Comparison of ENCODE assay signal across 30 mouse cellular contexts in genomic region chr6:50316795-50317505, GRCm38 (mm10). TPM values are rescaled to one million over a fixed set of nuclear protein-coding genes. Genes with fewer than 3 reads are reported as not detected.
DNase-seq lines count a peak whose midpoint lies in the region; ATAC-seq and TF ChIP-seq lines count a peak whose summit lies in the region.
"Had no signal": no experiment of that assay in that cellular context is flagged by ENCODE, and none has a peak within 500 bp of the region (broad histone marks: within the 10 kb centered on the region; RNA-seq: fewer than 3 reads in every experiment).

No protein-coding gene starts in this region.

- no peak overlapping the region for H3K9ac ChIP-seq in forebrain, embryonic 12.5 days
- H3K9ac ChIP-seq: embryonic facial prominence, embryonic 15.5 days; heart, embryonic 12.5 days; hindbrain, embryonic 14.5 days; liver, embryonic 13.5 days; midbrain, embryonic 15.5 days; neural tube, embryonic 12.5 days; stomach, embryonic 15.5 days had no signal

- H3K27ac ChIP-seq in left cerebral cortex, adult 2 months = peak overlapping the region; percentile 84
- H3K27ac ChIP-seq in small intestine, adult 2 months (ENCODE audit: insufficient read depth, low read depth, low read length) = peak overlapping the region; percentile 26; the same call in 1 of the 2 replicates
- H3K27ac ChIP-seq in layer of hippocampus, adult 2 months = no peak overlapping the region
- no peak overlapping the region for H3K27ac ChIP-seq in forebrain, embryonic 12.5 days
- H3K27ac ChIP-seq: embryonic facial prominence, embryonic 10.5 days; embryonic facial prominence, embryonic 15.5 days; hindbrain, embryonic 14.5 days; liver, embryonic 13.5 days; midbrain, embryonic 15.5 days; neural tube, embryonic 12.5 days; stomach, embryonic 15.5 days had no signal

- no peaks in the 10 kb centered on the region for H3K27me3 ChIP-seq in small intestine, adult 2 months (ENCODE audit: control insufficient read depth, insufficient read depth, low read length)
- no peaks in the 10 kb centered on the region for H3K27me3 ChIP-seq in forebrain, embryonic 12.5 days
- H3K27me3 ChIP-seq: embryonic facial prominence, embryonic 15.5 days; heart, embryonic 12.5 days; liver, embryonic 13.5 days; midbrain, embryonic 15.5 days; neural tube, embryonic 12.5 days; stomach, embryonic 15.5 days had no signal

- no peak; the same call in 1 of the 2 replicates for TF ChIP-seq CTCF in left cerebral cortex, adult 2 months (IDR thresholded peaks at IDR 0.05)
- no peak for TF ChIP-seq CTCF in small intestine, adult 2 months (IDR thresholded peaks at IDR 0.05; ENCODE audit: extremely low read depth, insufficient read length, insufficient replicate concordance, low read depth, low read length)
- no peak for TF ChIP-seq CTCF in layer of hippocampus, adult 2 months (conservative IDR thresholded peaks at IDR 0.05)

- H3K36me3 ChIP-seq in small intestine, adult 2 months (ENCODE audit: control insufficient read depth, insufficient read depth, low read length) = peaks cover 14% of the 10 kb centered on the region
- no peaks in the 10 kb centered on the region for H3K36me3 ChIP-seq in forebrain, embryonic 12.5 days (replicated peaks)
- H3K36me3 ChIP-seq: liver, embryonic 13.5 days; midbrain, embryonic 15.5 days; neural tube, embryonic 12.5 days; stomach, embryonic 15.5 days had no signal

- H3K4me2 ChIP-seq in forebrain, embryonic 12.5 days = no peak overlapping the region
- H3K4me2 ChIP-seq: embryonic facial prominence, embryonic 15.5 days; heart, embryonic 12.5 days; hindbrain, embryonic 14.5 days; liver, embryonic 13.5 days; midbrain, embryonic 15.5 days; neural tube, embryonic 12.5 days; stomach, embryonic 15.5 days had no signal

- H3K4me3 ChIP-seq in left cerebral cortex, adult 2 months = no peak overlapping the region
- H3K4me3 ChIP-seq in small intestine, adult 2 months (ENCODE audit: low read depth, low read length) = no peak overlapping the region
- no peak overlapping the region for H3K4me3 ChIP-seq in layer of hippocampus, adult 2 months
- H3K4me3 ChIP-seq in forebrain, embryonic 12.5 days (replicated peaks) = no peak overlapping the region
- H3K4me3 ChIP-seq: embryonic facial prominence, embryonic 10.5 days; embryonic facial prominence, embryonic 15.5 days; heart, embryonic 12.5 days; liver, embryonic 13.5 days; midbrain, embryonic 15.5 days; neural tube, embryonic 12.5 days; stomach, embryonic 15.5 days had no signal

- no peak for DNase-seq in left cerebral cortex, adult 2 months (ENCODE audit: extremely low spot score in 1 of 2, low spot score in 2 of 2)
- DNase-seq in left cerebral cortex, adult 18-20 months (ENCODE audit: low spot score in 2 of 2) = no peak
- DNase-seq in induced T-regulatory cell, adult 2 months (ENCODE audit: low read depth) = peak; percentile 47
- DNase-seq in layer of hippocampus, adult 2 months (ENCODE audit: low spot score in 2 of 2) = no peak
- DNase-seq in kidney, postnatal 4 days = no peak
- DNase-seq: adrenal gland, postnatal 36 days; B cell, adult 2 months; cerebellum, adult 8-10 months; cerebellum, postnatal 25 days; gastrocnemius, postnatal 25 days; heart, adult 18-20 months; kidney, adult 8-10 months; kidney, postnatal 10 days; left cerebral cortex, postnatal 4 days; liver, embryonic 13.5 days; lung, adult 18-20 months; lung, postnatal 14 days; thymus, postnatal 14 days had no signal

- intact Hi-C loops in left cerebral cortex, adult 2 months (cut with DNase I) = loop anchor here (5.0 kb wide), 1 partner anchor 95 kb away; no protein-coding TSS in a partner anchor

- H3K4me1 ChIP-seq in small intestine, adult 2 months (ENCODE audit: control insufficient read depth, insufficient read depth, insufficient read length, low read length) = peaks cover 8% of the 10 kb centered on the region
- H3K4me1 ChIP-seq in forebrain, embryonic 12.5 days = peaks cover 11% of the 10 kb centered on the region
- H3K4me1 ChIP-seq: embryonic facial prominence, embryonic 10.5 days; liver, embryonic 13.5 days; neural tube, embryonic 12.5 days; stomach, embryonic 15.5 days had no signal

- 86% methylated on average over 7 of the region's 7 CpGs for WGBS in small intestine, adult 2 months
- 89% methylated on average over 7 of the region's 7 CpGs for WGBS in forebrain, embryonic 12.5 days

- no peaks in the 10 kb centered on the region for H3K9me3 ChIP-seq in forebrain, embryonic 12.5 days
- H3K9me3 ChIP-seq: embryonic facial prominence, embryonic 10.5 days; embryonic facial prominence, embryonic 15.5 days; heart, embryonic 12.5 days; liver, embryonic 13.5 days; midbrain, embryonic 15.5 days; neural tube, embryonic 12.5 days; stomach, embryonic 15.5 days had no signal

- no peak for TF ChIP-seq POLR2A in small intestine, adult 2 months (IDR thresholded peaks at IDR 0.05; ENCODE audit: low read depth, low read length)

- ATAC-seq in CD4-positive, CD25-positive, alpha-beta regulatory T cell, adult 4 months = peak; percentile 48
- ATAC-seq in forebrain, embryonic 12.5 days (ENCODE audit: low FRiP score) = no peak
- ATAC-seq: forebrain, embryonic 14.5 days; inflammation-experienced regulatory T-cells, adult 6 months; midbrain, embryonic 15.5 days had no signal

RNA-seq across cellular contexts. Expression of gene Gsdme, which starts 53.3 kb away (rescaled TPM):
- 10 to 100 TPM; 11.8 to 12.1 TPM for total RNA-seq in left cerebral cortex, adult 2 months (2021)
- total RNA-seq in left cerebral cortex, adult 18-20 months (2021) = 10 to 100 TPM; 12.3 to 12.4 TPM
- 10 to 100 TPM; 15.5 to 16.6 TPM for polyA plus RNA-seq in CD4-positive, CD25-positive, alpha-beta regulatory T cell, adult 4 months (2017; shearing (Covaris generic))
- polyA plus RNA-seq in small intestine, adult 2 months (2012; rRNA removed) = 1.1 and 27.8 TPM in 2 replicates
- 10 to 100 TPM; 10.9 to 12.4 TPM for total RNA-seq in layer of hippocampus, adult 2 months (2021)
- 50.7 and 56.9 TPM in 2 replicates for polyA plus RNA-seq in forebrain, embryonic 12.5 days (2016; fragmentation: Nextera tagmentation; extraction: Ambion mirVana)

Comparison
In these comparisons a context has a peak if more than half of its experiments do, and no peak if none do; other contexts are left out.
1. H3K27ac ChIP-seq: peak in left cerebral cortex, adult 2 months (single experiment) and small intestine, adult 2 months (single experiment); none in layer of hippocampus, adult 2 months (single experiment) and forebrain, embryonic 12.5 days (single experiment).